Mouse (Mus musculus) layer of hippocampus, adult 9-10 months (tissue): Measurements from ENCODE around the gene Dgke.
"Not testable (repeated sequence)": the region's sequence is repeated elsewhere in the genome, so short reads cannot be mapped to it uniquely, and the experiment has no call there.

Source experiments
- DNase-seq: peaks from one replicate; pipeline ENCODE4 v3.0.0; 2022; ENCODE audit warnings: low spot score

Dgke gene

DNA sequence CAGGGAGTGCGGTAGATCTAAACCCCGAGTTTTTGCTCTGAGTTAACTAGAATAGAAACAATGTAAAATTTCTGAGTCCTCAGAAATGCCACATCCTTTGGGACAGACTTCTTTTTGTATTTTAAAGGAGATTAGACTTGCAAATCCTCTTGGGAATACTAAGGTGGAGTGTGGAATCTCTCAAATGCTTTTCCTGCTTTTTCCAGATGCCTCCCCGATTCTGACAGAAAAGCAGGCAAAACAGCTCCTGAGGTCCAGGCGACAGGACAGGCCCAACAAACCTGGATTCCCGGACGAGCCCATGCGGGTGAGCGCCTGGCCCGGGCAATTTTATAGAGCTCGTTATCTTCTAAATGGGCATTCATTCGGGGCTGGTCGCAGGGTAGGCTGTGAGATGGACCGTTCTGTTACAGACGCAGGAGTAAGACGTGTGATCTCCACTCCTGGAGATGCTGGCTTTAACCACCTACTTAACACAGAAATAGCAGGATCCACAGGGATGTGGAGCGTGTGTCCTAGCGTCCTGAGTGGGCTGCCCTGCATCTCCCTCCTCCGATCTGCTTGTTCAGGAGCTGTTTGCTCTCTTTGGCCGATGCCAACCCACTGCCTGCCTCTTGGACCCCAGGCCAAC, 8.2 kb upstream of the Dgke start:
- DNase-seq, result no peak

DNA sequence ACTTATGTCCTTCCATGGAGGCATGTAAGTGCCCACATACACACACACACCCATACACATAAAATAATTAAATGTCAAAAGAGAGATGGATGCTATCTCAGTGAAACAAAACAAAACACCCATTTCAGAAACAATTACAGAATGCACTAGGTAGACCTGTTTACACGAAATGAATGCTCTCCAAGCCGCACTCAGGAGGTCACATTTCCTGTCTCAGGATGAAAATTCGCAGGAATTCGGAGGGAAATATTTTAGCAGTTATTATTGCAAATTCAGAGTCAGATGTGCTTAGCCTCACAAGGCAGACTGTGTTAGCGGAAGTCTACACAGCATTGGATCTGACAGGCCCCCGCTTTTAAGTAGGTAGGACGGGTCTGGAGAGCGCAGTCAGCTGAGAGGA, 6.9 kb upstream of the Dgke start, which contains the start of gene Gm525:
Gene Gm525 (plus strand): TSS at position 301 of the 400 bp plus-strand sequence.
- DNase-seq, result no peak

DNA sequence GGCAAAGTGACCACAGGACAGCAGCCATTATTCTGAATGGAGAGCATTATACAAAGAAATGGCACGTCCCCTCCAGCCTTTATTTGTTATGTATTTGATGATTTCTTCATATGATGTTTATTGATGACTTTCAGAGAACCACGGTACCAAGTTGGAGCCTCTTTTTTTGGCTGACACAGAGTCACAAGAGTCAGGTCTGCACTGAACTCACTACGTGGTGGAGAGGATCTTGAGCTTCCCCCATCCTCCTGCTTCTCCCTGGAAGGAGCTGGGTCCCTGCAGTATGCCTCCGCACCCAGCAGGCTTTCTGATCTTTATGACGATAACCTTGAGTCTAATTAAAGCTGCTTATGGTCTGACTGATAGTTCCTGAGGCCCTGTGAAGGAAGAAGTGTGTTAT, 4.9 kb upstream of the Dgke start:
- DNase-seq, result no peak

DNA sequence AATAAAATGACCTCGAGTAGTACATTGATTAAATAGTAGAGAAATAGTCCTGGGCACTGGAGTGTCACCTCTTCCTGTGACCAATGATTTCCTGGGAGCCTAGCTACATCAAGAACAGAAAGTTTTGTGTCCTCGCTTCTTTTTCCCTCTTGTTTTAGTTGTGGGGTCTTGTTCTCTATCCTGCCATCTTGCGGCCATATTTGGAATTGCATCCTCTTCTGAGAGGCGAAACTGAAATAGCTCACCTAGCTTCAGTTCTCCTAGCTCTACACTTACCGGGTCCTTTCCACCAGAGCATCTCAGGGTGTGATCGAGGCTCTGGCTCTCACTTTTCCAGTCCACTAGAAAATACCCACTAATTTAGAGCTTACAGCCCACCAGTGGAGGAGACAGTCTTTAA, 2.7 kb upstream of the Dgke start:
- no peak for DNase-seq

DNA sequence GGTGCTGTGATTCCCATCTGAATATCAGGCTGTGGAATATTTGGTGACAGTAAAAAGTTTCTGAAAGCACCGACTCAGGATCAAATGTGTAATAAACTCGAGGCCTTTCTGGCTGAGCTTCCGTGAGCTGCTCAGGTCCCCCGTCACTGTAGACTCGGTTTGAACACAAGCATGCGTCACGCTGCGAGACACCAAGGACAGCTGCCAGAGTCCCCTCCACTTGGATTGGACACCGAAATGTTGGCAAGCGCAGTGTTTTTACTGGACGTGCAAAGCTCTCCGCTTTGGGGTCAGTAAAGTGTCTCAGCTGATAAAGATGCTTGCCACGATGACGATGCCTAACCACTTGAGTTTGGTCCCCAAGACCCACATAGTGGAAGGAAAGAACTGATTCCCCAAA, 2.0 kb upstream of the Dgke start:
- DNase-seq, result no peak

DNA sequence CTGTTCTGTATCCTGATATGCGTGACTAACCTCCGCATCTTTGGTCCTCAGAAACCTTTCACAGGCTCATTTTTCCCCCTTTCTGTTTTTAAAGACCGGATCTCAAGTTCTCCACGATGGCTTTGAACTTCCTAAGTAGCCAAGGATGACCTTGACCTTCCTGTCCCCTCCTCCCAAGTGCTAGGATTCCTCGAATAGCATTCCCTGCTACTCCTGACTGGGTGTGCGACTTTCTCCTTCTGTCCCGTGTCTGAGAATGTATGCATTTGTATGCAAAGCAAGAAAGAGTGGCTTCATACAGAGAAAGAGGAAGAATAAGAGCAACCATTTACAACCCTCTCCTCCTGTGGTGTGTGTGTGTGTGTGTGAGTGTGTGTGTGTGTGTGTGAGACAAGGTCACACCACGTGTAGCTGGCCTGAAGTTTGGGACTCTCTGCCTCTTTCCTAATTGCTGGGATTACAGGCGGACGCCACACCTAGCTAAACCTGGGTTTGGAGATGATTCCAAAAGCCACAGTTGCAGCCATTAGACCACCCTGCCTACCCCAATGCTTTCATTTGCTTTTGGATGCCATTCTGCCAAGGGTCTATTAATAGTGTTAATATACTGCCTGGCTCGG, 1.3 kb upstream of the Dgke start:
- DNase-seq, result no peak

DNA sequence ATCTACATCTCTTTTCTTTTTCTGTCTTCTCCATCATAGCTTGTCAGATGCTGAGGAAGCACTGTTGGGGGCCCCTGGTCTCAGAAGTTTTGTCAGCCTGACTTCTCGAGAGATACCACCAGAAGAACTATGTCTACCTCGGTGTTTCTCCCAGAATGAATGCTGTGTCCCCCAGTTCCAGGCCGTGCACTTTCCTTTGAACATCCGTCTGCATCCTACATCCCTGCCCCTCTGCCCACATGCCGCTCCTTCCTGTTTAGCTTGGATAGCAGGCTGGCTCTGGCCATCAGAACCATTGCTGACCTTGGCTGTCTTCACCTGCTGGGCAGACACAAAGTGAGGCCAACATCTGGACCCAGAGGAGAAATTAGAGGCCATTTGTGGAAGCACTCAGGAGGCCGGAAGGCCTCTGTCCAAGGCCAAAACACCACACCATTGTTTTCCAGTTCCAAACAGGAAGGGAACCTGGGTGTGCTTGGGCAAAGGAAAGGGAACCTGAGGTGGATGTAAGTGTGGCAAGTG, 712 bp upstream of the Dgke start:
- DNase-seq, result no peak

DNA sequence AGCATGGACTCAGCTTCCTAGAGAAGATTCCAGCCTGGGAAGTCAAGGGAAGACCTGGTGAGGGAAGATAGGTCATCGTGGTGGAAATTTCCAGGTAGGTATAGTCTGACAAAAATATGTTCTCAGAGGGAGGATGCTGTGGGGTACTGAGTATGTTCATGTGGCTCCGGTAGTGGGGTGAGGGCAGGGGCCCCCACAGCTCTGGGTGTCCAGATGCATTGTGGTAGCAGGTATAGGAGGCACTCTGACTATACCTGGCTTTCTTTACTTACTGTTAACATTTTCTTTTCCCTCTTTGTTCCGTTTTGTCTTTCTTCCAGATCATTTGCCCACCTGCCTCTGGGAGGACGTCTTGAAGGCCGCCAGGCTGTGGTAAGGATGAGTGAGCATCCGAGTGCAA, 524 bp downstream of the Dgke start:
- DNase-seq, result no peak

DNA sequence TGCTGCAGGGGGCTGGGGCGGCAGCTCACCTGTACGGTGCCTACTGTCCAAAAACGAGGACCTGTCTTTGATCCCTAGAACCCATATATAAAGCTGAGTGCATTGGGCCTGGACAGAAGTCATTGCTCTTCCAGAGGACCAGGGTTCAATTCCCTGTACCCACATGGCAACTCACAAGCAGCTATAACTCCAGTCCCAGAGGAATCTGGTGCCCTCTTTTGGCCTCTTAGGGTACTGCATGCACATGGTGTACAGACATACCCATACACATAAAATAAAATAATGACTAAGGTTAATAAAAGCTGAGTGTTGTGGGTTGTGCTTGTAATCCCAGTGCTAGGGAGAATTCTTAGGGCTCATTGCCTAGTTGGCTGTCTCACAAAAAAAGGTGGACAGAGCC, 1.4 kb downstream of the Dgke start:
- DNase-seq, result no peak

DNA sequence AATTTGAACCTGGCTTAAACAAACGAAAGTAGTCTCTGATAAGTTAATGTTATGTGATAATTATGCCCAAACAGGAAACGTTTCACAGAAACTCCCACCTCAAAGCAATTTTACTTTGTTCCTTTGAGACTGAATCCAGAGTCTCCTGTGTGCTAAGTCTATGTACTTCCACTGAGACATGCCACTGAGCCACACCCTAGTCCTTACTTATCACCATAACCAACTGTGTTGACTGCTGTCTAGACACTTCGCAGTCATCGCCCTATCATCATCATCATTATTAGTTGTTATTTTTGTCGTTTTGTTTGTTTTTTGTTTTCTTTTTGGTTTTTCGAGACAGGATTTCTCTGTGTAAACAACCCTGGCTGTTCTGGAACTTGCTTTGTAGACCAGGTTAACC, 2.3 kb downstream of the Dgke start:
- no peak for DNase-seq

DNA sequence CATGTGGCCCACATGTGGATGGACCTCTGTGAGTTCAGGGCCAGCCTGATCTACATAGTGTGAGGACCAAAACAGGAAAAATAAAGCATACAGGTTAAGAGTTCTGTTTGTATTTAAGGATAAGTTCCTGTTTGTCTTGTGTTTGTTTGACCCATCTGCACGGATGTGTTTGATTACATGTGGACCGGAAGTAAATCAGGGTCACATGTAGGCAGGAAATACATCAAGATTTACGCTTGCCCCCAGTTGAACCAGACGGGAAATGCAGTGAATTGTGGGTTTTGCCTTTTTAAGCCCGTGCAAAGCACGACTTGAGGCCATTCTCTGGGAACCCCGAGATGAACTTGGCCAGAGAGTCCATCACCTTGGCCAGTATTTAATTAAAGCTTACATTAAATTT, 5.3 kb downstream of the Dgke start:
- no peak for DNase-seq

DNA sequence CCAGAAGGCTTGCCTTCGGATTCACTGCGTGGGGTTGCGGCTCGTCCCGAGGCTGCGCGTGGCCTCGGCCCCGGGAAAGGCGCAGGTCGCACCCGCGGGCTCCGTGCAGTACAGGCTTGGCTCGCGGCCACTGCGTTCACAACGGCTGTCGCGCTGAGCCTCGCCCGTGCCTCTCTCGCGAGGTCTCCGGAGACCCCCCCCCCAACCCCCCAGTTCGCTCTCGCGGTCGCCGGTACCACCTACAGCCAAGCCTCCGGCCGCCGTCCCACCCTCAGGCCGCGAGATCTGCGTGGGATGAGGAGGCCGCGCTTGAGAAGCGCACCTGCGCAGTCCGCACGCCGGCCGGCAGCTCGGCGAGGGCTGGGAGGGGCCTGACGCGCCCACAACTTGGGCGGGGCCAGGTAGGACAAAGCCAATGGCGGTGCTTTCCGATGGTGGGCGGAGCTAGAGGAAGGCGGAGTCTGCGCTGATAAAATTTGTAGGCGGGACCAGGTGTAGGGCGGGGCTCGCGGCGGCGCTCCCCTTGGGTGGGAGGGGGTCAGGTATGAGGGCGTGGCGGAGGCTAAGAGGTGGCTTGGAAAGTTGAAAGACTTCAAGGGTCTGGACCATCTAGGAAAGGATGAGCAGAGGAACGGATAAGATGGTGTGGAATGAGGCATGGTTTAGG, 6.1 kb downstream of the Dgke start:
- peak; percentile 67 for DNase-seq

DNA sequence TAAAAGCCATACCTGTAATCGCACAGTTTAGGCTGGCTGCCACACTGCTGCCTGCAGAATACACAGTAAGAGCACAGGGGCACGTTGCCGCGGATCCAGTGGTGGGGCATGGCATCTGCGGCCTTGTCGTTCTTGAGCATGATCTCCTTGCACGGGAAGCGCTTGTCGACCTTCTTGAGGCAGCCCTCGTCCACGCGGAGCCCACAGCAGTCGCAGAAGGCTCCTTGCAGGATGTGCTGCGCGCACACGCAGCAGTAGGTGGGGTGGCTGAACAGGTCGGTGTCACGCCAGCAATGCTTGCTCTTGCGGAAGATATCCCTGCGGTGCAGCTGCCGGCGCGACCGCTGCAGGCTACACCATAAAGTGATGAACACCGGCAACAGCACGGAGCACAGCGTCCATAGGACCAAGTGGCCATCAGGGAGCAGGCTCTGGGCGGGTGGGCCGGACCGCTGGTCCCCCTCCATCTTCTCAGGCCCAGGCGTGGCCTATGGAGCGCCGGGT, 6.7 kb downstream of the Dgke start:
- no peak for DNase-seq

DNA sequence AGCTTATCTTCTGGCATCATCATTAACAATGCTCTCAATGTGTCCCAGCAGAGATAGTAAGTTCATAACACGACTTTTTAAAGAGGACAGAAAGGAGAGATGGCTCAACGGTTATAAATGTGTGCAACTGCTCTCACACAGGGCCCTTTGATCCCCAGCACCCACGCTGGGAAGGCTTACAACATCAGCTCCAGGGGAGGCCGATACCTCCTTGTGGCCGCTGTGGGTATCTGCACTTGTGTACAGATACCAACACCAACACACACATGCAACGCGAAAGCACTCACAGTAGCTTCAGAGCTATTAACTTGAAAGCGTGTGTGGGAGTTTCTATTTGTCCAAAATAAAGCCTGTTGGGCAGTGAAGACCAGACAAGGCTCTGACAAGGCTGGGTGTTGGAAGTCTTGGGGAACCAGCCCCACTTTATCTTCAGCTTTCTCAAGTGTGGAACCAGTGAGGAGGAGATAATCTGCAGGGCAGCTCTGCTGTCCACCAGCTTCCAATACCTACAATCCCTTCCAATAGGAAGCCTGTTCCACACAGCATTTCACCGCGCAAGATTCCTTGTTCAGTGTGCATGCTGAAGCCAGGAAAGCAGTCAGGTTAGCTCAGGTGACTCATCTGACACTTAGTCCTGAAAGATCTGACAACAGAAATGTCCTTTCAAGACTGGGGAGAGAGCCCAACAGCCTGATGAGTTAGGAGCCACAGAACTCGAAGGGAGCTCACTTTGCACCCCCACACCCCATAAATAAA, 8.0 kb downstream of the Dgke start:
- DNase-seq, result no peak

DNA sequence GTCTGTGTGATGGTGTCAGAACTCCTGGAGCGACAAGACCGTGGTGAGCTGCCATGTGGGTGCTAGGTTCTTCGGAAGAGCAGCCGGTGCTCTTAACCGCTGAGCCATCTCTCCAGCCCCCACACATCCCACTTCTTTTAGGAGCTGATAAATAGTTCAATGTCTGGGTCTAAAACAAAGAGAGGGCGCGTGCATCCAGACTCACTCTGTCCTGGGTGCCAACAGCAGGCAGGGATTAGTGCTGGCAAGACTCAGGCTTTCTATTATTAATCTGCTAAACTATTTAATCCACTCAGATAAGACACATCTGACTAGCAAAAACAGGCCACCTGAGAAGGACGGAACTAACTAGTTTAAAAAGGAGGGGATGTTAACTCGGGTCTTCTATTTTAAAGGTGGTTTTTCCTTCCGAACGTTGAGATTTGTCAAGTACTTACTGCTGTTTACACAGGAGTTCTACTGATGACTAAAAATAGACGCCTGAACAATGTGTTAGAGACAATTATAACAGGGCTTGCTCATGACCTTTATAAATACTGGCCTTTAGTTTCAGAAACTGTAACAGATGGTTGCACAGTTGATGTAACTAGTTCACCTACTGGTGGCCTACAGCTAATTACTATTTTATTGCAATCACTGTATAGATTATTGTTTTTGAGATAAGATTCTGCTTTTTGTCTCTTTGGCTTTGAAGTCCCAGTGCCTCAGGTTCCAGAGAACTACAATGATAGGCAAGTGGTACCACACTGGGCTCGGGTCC, 10.5 kb downstream of the Dgke start:
- DNase-seq, result no peak

DNA sequence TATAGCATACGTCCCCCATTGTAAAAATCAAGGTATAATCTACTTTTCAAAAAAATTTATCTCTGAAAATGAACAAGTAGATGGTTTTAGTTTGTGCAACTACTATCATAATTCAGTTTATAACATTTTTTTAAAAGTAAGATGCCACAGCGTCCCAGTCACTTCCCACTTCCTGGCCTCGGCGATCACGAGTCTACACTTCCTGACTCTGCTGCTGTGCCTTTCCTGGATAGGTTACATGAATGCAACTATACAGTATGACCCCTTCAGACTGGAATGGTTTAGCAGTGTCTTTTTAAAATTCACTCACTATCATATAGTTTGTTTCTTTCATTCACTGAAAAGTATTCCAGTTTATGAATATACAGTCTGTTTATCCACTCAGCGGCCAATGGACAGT, 14.9 kb downstream of the Dgke start:
- DNase-seq, result no peak

DNA sequence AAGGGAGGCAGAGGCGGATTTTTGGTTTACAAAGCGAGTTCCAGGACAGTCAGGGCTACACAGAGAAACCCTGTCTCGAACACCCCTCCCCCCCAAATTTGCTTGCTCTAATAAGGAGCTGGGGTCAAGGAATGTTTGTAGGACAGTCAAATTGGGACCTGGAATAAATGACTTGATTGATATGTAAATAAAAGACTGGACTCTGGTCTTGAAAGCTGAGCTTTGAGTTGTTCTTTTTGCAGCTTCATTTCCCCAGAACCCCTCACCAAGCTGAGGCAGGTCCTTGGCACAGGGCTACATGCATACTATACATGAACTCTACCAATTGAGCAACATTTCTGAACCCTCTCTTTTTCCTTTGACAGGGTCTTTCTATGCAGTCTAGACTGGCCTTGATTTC, 20.6 kb downstream of the Dgke start:
- DNase-seq, result no peak

DNA sequence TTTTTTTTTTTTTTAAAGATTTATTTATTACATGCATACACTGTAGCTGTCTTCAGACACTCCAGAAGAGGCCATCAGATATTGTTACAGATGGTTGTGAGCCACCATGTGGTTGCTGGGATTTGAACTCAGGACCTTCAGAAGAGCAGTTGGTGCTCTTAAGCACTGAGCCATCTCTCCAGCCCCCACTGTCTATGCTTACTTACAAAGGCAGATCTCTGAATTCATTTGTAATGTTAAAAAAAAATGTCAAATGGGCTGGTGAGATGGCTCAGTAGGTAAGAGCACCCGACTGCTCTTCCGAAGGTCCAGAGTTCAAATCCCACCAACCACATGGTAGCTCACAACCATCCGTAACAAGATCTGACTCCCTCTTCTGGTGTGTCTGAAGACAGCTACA, 21.1 kb downstream of the Dgke start:
- not testable (repeated sequence) for DNase-seq

DNA sequence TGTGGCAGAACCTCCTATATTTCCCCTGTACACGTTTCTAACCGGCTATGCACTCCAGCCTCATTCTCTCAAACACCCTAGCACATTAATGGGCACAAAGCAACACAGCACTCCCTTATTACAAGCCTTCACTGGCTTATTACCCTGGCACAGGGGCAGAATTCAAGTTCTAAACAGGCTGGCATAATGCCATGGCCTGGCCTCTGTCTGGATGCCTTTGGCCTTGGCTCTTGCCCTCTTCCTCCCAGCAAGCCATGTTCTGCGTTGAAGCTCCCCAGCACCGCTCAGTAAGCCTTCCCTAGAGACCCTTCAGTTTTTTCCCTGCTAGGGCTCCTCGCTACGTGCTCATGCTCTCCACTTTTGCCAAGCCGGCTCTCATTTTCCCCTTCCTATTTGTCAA, 23.6 kb downstream of the Dgke start:
- no peak for DNase-seq

DNA sequence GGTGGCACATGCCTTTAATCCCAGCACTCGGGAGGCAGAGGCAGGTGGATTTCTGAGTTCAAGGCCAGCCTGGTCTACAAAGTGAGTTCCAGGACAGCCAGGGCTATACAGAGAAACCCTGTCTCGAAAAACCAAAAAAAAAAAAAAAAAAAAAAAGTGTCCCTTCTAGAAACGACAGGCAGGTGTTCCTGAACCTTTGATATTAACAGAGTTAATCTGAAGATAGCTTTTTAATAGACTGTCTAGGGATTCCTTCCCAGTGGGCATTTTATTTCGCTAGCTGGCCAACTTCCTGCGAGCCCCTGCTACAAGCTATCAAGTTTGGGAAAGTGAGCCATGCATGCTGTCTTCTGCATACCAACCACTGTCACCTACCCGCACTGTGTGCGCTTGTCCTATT, 25.6 kb downstream of the Dgke start:
- not testable (repeated sequence) for DNase-seq

DNA sequence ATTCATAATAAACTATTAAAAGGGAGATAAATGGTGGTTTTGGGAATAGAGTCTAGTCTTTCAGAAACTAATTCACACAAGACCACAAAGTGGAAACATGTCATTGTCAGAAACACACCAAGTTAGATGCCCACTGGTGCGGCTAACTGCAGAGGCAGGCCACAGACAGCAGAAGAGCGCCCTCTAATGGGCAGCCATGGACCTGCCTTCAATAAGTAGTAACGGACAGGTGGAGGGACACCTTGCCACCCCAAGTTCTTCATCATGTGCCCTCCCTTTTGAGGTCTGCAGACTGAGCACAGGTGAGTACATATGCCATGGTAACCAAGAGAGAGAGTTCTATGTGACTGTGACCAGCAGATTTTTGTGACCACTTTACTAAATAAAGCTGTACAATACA, 27.3 kb downstream of the Dgke start:
- no peak for DNase-seq

DNA sequence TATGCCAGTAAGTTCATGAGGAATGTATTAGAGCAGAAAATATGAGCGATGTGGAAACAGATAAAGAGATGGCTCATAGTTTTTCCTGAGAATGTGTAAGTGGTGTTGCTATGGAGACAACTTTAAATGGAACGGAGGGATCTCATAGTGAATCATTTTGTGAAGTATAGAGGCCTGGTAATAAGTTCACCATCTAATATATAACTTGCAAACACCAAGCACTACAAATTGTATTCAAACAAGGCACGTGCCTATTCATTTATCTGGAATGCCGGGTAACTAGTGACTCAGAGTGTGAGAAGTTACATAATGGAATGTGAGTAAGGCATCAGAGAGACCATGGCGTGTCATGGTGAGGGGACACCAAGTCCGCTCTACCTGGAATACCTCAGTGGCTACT, 28.2 kb downstream of the Dgke start:
- DNase-seq, result no peak
